Mouse (Mus musculus) left cerebral cortex, adult 8-10 months (tissue): ENCODE results near the gene Unc5c. TPM values are rescaled to one million over a fixed set of nuclear protein-coding genes. Genes with fewer than 3 reads are reported as not detected.

Experiments
- DNase-seq, 2 experiments: peaks; one replicate each; pipeline ENCODE4 v3.0.0; 2022; ENCODE audit warnings: low spot score in 2 of 2
- total RNA-seq, 4 experiments: library from RNA; stranded (reverse); gene quantifications; 2 replicates each; pipeline ENCODE4 v1.2.4; 2022

Gene Unc5c
- total RNA-seq, 4 experiments from 2014 or later, result 27.4 to 29.4 (median 28.6) TPM

- no peak for DNase-seq
Observed at GRCm38 (mm10) chr3:141509772-141510171, 44.8 kb downstream of the Unc5c start.

DNA sequence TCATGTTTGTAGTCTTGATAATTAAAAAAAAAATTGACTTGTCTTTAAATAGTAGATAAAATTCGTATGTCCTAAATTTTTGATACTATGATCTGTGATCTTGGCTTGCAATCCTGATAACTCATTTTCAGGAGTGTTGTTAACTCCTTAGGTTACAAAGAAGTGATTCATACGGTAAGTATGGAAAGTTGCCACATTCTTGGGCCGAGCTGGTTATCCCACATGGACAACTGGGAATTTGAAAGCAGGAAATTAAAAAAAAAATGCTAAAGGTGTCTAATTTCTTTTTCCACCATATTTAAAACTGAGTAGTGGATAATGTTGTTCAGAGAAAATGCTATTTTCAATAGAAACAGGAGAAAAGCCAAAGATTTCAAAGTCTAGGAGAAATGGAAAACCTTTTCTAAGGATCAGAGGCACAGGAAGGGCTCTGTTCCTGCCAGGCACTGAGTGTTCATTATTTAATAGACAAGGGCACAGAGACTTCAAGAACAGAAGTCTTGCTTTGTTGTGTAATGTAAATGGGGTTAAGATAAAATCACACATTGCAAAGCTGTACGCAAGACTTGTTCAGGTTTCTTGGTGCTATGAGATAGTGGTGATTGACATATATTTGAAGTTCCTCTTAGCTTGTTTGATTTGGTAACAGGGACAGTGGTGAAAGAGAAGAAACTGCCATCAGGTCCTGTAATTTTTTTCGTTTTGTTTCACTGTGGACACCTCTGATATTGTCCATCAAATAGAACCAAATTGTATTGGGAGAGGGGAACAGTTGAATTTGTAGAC, 46.4 kb downstream of the Unc5c start:
- no peak for DNase-seq

DNA sequence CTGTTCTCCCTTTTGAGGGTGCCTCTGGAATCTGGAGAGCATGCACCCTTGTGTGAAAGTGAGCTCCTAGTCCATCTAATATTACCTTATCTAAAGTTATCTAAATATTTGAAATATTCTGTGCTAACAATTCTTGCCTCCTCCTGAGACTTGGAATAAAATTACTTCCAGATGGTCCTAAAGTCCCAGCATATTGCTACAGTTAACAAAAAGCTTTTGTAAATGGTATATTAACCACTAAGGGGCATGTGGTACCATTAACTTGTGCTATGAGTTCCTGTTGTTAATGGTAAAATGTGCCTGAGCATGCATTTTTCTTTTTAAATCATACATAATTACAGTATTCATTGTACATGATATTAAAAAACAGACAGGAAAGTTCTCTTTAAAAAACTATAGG, 63.7 kb downstream of the Unc5c start:
- no peak for DNase-seq

DNA sequence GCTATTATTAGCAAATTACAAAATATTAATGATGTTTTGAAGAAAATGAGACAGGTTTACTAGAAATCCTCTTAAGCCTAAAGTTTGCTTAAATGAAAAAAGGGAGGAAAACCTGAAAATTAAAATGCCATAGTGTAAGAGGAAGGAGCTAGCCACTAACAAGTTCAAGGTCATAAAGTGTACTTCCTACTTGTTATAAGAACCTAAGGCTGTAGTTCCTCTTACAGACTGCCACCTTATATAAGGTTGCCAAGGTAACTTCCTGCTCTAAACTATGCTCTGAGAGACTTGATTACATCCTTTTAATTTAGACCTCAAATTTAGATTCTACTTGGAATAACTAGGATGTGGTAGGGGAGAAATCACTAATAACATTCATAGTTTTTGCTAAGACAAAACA, 64.6 kb downstream of the Unc5c start:
- DNase-seq, result no peak

DNA sequence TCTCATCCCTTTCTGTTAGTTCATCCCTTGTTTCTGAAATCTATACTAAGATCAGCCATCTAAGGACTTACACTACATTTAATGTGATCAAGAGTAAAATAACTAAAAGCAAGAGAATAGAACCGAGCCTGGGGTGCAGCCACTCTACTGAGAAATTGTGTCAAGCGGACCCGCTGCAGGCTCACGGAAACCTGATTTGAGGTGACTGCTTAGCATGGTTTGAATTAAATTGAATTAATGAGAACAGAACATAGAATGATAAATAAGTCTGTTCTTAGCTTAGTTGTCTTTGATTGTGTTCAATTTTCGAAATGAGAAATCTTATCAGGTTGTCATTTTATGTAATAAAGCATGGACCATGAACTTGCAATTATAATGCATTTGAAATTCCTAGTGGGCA, 68.8 kb downstream of the Unc5c start:
- DNase-seq, result no peak

DNA sequence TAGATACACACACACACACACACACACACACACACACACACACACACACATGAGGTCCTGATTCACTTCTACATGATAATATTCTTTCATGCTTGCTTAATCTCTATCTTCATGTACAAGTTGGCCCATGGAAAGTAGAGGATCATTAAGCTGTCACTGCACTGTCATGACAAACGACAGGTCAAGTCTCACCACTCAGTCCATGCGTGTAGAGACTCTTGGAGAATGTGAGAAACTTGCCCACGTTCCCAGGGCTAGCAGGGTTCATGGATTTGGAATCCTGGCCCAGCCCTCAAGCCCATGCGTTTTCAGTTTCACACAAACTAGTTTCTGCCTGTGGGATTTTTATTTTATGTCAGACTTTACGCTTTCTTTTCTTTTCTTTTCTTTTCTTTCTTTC, 71.8 kb downstream of the Unc5c start:
- DNase-seq, result no peak

DNA sequence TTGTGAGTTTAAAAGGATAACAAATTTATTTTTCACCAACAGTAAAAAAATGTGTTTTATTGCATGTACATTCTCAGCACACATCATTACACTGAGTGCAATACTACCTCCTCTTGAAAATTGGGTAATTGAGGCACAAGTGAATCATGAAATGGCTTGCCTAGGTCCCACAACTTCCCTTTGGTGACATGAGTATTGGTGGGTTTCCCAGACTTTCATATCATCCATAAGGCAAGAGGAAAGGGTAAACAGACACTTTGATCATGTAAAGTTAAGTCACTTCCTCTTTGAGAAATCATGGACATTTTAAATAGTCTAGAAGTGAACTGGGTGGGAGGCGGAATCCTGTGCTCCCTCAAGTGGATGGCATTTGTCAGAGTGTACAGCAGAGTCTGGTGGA, 73.1 kb downstream of the Unc5c start:
- no peak for DNase-seq

- no peak for DNase-seq
Observed at GRCm38 (mm10) chr3:141540749-141541148, 75.7 kb downstream of the Unc5c start.

- DNase-seq, result no peak
Observed at GRCm38 (mm10) chr3:141547341-141547814, 82.4 kb downstream of the Unc5c start.

DNA sequence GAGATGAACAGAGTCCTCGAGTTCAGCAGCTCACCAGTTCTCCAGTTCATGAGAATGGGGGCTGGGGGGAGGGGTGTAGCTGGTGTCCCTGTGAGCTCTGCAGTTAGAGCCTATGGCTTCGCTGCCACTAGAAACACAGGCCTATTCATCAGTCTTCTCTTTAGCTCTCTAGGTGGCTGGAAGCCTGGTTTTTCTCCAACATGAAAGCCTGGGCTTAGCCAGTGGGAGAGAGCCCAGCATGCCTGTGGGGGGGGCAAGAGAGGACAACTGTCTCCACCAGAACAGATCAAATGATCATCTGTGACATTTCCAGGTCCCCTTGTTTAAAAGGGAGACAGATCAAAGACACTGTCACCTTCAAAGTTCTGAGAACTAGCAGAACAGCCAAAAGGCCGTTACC, 84.6 kb downstream of the Unc5c start:
- DNase-seq, result no peak

- DNase-seq, result no peak
Observed at GRCm38 (mm10) chr3:141552960-141553359, 87.9 kb downstream of the Unc5c start.

- no peak for DNase-seq
Observed at GRCm38 (mm10) chr3:141557072-141557471, 92.1 kb downstream of the Unc5c start.

DNA sequence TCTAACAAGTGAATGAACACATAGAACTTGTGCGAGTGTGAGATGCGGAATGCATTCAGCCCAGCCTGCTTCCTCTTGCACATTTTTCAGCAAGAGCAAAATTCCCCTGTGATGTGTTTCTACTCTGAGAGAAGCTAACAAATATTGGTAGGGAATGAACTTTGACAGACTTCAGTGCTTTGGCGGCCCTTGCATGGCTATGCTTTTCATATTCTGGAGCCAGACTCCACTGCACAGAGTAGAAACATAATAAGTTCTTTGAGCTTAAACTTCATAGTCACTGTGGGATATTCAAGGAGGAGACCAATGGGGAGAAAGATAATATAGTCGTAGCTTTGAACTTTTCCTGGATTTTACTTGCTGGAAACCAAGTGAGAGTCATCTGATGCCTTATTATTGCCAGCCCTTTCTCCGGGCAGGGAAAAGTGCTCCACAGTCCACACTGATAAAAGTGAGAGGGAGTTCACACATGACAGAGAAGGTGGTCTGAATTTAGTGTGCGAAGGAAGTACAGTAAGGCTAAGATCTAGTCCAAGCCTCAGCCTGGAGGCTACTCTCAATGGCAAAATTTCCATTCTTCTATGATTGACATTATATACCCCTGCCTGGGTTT, 110.2 kb downstream of the Unc5c start:
- DNase-seq, result no peak

DNA sequence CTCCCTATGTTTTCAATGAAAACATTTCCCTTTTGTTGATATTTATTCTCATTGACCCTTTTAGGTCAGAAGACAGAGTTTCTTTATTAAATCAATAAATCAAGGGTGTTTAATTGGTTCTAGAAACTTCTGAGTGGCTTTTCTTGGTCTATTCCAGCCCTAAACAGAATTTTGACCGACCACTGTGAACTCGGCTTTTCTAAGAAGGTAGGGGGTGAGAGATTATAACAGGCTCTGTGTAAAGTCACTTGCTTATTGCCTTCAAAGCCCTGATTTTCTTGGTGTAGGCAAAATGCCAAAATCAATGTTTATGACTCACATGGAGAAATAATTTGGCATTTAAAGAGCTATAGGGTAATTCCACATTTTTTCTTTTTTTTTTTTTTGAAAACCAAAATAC, 112.4 kb downstream of the Unc5c start:
- no peak for DNase-seq

GRCm38 (mm10) chr3:141581190-141581891, 116.3 kb downstream of the Unc5c start:
- DNase-seq, result no peak

- DNase-seq, result no peak
Observed at GRCm38 (mm10) chr3:141581892-141582214, 116.8 kb downstream of the Unc5c start.

GRCm38 (mm10) chr3:141583180-141583579, 118.2 kb downstream of the Unc5c start:
- DNase-seq, result no peak

- no peak for DNase-seq
Observed at GRCm38 (mm10) chr3:141589392-141590012, 124.5 kb downstream of the Unc5c start.

- no peak for DNase-seq
Observed at GRCm38 (mm10) chr3:141593249-141593648, 128.2 kb downstream of the Unc5c start.

- DNase-seq, result no peak
Observed at GRCm38 (mm10) chr3:141594120-141594519, 129.1 kb downstream of the Unc5c start.

GRCm38 (mm10) chr3:141595073-141595472, 130.1 kb downstream of the Unc5c start:
- no peak for DNase-seq

DNA sequence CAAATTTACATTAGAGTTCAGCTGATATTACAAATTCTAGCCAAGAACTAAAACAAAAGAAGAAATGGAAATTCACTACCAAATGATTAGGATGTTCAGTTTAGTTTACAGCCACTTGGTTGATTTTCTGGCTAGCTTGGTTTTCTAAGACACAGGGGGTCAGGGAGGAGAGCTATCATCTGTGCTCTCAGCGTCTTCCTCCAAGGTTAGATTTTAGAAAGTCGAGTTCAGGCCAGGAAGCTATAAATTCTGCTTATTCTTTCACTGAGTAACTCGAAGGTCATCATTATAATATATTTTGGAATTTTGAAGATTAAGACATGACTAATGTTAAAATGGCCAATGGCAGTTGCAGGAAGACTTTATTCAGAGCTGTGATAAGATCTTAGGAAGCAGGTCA, 131.4 kb downstream of the Unc5c start:
- no peak for DNase-seq
